Mouse (Mus musculus): Measurements from ENCODE around the gene Zfp994. TPM values are rescaled to one million over a fixed set of nuclear protein-coding genes. Genes with fewer than 3 reads are reported as not detected.
A peak's percentile ranks its signal among the peaks of the same experiment; 100 is the strongest.
"Not testable (repeated sequence)": the region's sequence is repeated elsewhere in the genome, so short reads cannot be mapped to it uniquely, and the experiment has no call there.

The Zfp994 gene
- 10 to 100 TPM in 15 of 26 experiments, 1 to 10 TPM in 11; 2.8 to 32.1 (median 11.2) TPM for total RNA-seq (2018; cell fraction: chromatin; rRNA removed)
- total RNA-seq (2018; cell fraction: cytosol; rRNA removed), result 10 to 100 TPM in 2 of 26 experiments, 1 to 10 TPM in 24; 2.3 to 10.2 (median 7.9) TPM
- total RNA-seq (2018; cell fraction: nucleus; rRNA removed), result 10 to 100 TPM in 12 of 26 experiments, 1 to 10 TPM in 14; 3.7 to 29.8 (median 8.9) TPM
- polyA plus RNA-seq (2018), result 6.5 to 14.3 TPM (median 6.9 TPM) in 3 replicates

- peaks cover 12% of the 10 kb centered on the region; the same call in 1 of the 2 replicates for H3K36me3 ChIP-seq (ENCODE audit: inconsistent target)
- 1% methylated on average over 21 of the region's 23 CpGs for WGBS (ENCODE audit: missing documents)
- H3K79me2 ChIP-seq (ENCODE audit: inconsistent target), result peaks cover 33% of the 10 kb centered on the region
- H3K4me3 ChIP-seq (ENCODE audit: inconsistent target), result peak within 1 kb of the TSS; percentile 40
- peak within 1 kb of the TSS; percentile 62 for H3K27ac ChIP-seq
These were observed at the start of gene Zfp994 for GRCm38 (mm10) chr17:22225422-22226012. TSS of gene Zfp994 (minus strand) at chr17:22225616.

- not testable (repeated sequence) for H3K36me3 ChIP-seq (ENCODE audit: inconsistent target); H3K79me2 ChIP-seq (ENCODE audit: inconsistent target); H3K4me3 ChIP-seq (ENCODE audit: inconsistent target); H3K27ac ChIP-seq
- 61% methylated on average over 17 of the region's 19 CpGs for WGBS (ENCODE audit: missing documents)
These were observed 5.3 kb upstream of the Zfp994 start for GRCm38 (mm10) chr17:22230701-22231100.

- H3K27ac ChIP-seq, result peak overlapping the region; percentile 62
- H3K4me3 ChIP-seq (ENCODE audit: inconsistent target), result peak overlapping the region; percentile 40
- H3K79me2 ChIP-seq (ENCODE audit: inconsistent target), result peaks cover 38% of the 10 kb centered on the region
- H3K36me3 ChIP-seq (ENCODE audit: inconsistent target), result peaks cover 16% of the 10 kb centered on the region; the same call in 1 of the 2 replicates
- WGBS (ENCODE audit: missing documents), result 20% methylated on average over 2 of the region's 3 CpGs
These were observed 401 bp downstream of the Zfp994 start for GRCm38 (mm10) chr17:22225015-22225414.

- 0% methylated on average over 16 of the region's 16 CpGs for WGBS (ENCODE audit: missing documents)
- H3K36me3 ChIP-seq (ENCODE audit: inconsistent target); H3K27ac ChIP-seq; H3K79me2 ChIP-seq (ENCODE audit: inconsistent target): not testable (repeated sequence)
- peak within 1 kb of the TSS; percentile 51 for H3K4me3 ChIP-seq (ENCODE audit: inconsistent target)
These were observed 59.6 kb downstream of the Zfp994 start, which contains the start of gene Zfp947 for GRCm38 (mm10) chr17:22165722-22166294. TSS of gene Zfp947 (minus strand) at chr17:22166190.

GRCm38 (mm10) chr17:22165304-22165703 lies 60.1 kb downstream of the Zfp994 start:
- H3K36me3 ChIP-seq (ENCODE audit: inconsistent target); H3K27ac ChIP-seq; H3K79me2 ChIP-seq (ENCODE audit: inconsistent target): not testable (repeated sequence)
- peak overlapping the region; percentile 51 for H3K4me3 ChIP-seq (ENCODE audit: inconsistent target)
- WGBS (ENCODE audit: missing documents), result 20% methylated on average over 2 of the region's 3 CpGs

- H3K36me3 ChIP-seq (ENCODE audit: inconsistent target); H3K27ac ChIP-seq; H3K79me2 ChIP-seq (ENCODE audit: inconsistent target); H3K4me3 ChIP-seq (ENCODE audit: inconsistent target): not testable (repeated sequence)
- WGBS (ENCODE audit: missing documents), result 88% methylated on average over 2 of the region's 4 CpGs
These were observed 71.5 kb downstream of the Zfp994 start for GRCm38 (mm10) chr17:22153951-22154350.

Other genes with a start within 250 kb of the Zfp994 start
- gene Zfp947, start 59.4 kb downstream of the Zfp994 start, polyA plus RNA-seq (2018), result 1.4 to 3.0 TPM (median 2.0 TPM) in 3 replicates
- 15.5 to 36.3 TPM (median 16.8 TPM) in 3 replicates for gene CT030661.1, start 89.2 kb upstream of the Zfp994 start, polyA plus RNA-seq (2018)
- 5.3 to 13.3 TPM (median 8.0 TPM) in 3 replicates for gene Zfp944, start 135.8 kb upstream of the Zfp994 start, polyA plus RNA-seq (2018)
- gene Zfp758, start 135.8 kb upstream of the Zfp994 start, polyA plus RNA-seq (2018), result 7.2 to 16.2 TPM (median 8.8 TPM) in 3 replicates
- 6.9 to 20.2 TPM (median 7.3 TPM) in 3 replicates for gene Zfp946, start 198.6 kb upstream of the Zfp994 start, polyA plus RNA-seq (2018)

All from macrophage (primary cell).